Mouse (Mus musculus): ENCODE data around the gene Fbxl17. TPM values are rescaled to one million over a fixed set of nuclear protein-coding genes. Genes with fewer than 3 reads are reported as not detected.

The Fbxl17 gene
- total and polyA plus RNA-seq, 3 experiments = 5.0 to 9.7 TPM; not detected in 1

DNA sequence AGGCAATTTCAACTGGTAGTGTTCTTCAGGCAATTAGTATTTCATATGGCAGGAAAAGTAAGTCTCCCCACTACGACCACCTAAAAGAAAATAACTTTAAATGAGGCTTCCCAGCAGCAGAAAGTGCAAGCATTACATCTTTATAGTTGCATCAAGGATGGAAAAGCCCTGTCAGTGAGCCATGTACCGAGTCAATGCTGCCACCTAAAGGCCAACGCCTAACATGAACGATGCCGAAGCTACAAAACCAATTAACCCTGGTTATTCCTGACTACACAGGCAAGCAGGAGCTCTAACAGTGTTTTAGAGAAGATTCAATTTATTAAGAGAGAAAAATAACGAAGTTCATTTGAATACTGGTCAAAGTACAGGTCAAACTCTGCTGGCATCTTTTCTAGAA lies 32.0 kb downstream of the Fbxl17 start:
- Histone ChIP-seq H3K9ac (ENCODE audit: control insufficient read depth, low read depth, low read length, poor library complexity, severe bottlenecking) (no peak overlapping the region), H3K27ac (ENCODE audit: control insufficient read depth, low read depth, low read length) (no peak overlapping the region), H3K9me3 (replicated peaks; ENCODE audit: insufficient read depth, low read length) (no peaks in the 10 kb centered on the region), H3K27me3 (ENCODE audit: control insufficient read depth in 1 of 2, insufficient read depth in 2 of 2, low read length in 2 of 2) (no peaks in the 10 kb centered on the region), H3K4me3 (ENCODE audit: control insufficient read depth in 1 of 2, insufficient read depth in 1 of 2, low read depth in 2 of 2, low read length in 2 of 2) (no peak overlapping the region), H3K79me2 (ENCODE audit: control insufficient read depth, insufficient read depth, low read length, poor library complexity) (no peaks in the 10 kb centered on the region), H3K36me3 (ENCODE audit: control insufficient read depth in 1 of 2, insufficient read depth in 2 of 2, low read length in 2 of 2) (peaks cover 0 to 5% of the 10 kb centered on the region in 2 experiments; a peak in 2 of 4 replicates), H3K4me1 (ENCODE audit: control insufficient read depth in 1 of 2, insufficient read depth in 2 of 2, low read length in 2 of 2) (no peaks in the 10 kb centered on the region)
- DNase-seq (ENCODE audit: low read depth, low spot score) = peak; percentile 77
- TF ChIP-seq CHD2 (IDR thresholded peaks at IDR 0.05; ENCODE audit: low read length) (no peak), USF1 (IDR thresholded peaks at IDR 0.05; ENCODE audit: low read depth, low read length) (no peak), ZNF384 (IDR thresholded peaks at IDR 0.05; ENCODE audit: low read depth, low read length) (no peak), MYC (IDR thresholded peaks at IDR 0.05; ENCODE audit: low read depth, low read length) (no peak), GATA1 (IDR thresholded peaks at IDR 0.05; ENCODE audit: low read depth, low read length) (0 out of 2 replicates have a peak, but pooled peaks have one; percentile 10), MAFK (IDR thresholded peaks at IDR 0.05; ENCODE audit: borderline replicate concordance, low read depth, low read length) (no peak), UBTF (IDR thresholded peaks at IDR 0.05; ENCODE audit: borderline replicate concordance, insufficient read depth, low read depth, low read length) (no peak), ZC3H11A (IDR thresholded peaks at IDR 0.05; ENCODE audit: low read depth, low read length) (peak; percentile 84), POLR2AphosphoS2 (IDR thresholded peaks at IDR 0.05; ENCODE audit: low read length) (no peak), CTCF (IDR thresholded peaks at IDR 0.05 in 2 of 3, conservative IDR thresholded peaks at IDR 0.05 in 1 of 3; ENCODE audit: control insufficient read depth in 1 of 3, insufficient read depth in 1 of 3, low read depth in 2 of 3, low read length in 3 of 3, poor library complexity in 1 of 3, severe bottlenecking in 1 of 3) (peak; percentile 79 to 91 (median 79)), ZMIZ1 (IDR thresholded peaks at IDR 0.05; ENCODE audit: low read depth, low read length) (no peak), SIN3A (IDR thresholded peaks at IDR 0.05; ENCODE audit: low read length) (no peak), MXI1 (IDR thresholded peaks at IDR 0.05; ENCODE audit: low read depth, low read length) (no peak), ZKSCAN1 (IDR thresholded peaks at IDR 0.05; ENCODE audit: low read depth, low read length) (no peak), SMC3 (IDR thresholded peaks at IDR 0.05; ENCODE audit: low read depth, low read length) (peak; percentile 84), RAD21 (IDR thresholded peaks at IDR 0.05; ENCODE audit: low read depth, low read length) (peak; percentile 96), MEF2A (IDR thresholded peaks at IDR 0.05; ENCODE audit: extremely low read depth, insufficient replicate concordance, low read depth, low read length, poor library complexity, severe bottlenecking) (no peak)

DNA sequence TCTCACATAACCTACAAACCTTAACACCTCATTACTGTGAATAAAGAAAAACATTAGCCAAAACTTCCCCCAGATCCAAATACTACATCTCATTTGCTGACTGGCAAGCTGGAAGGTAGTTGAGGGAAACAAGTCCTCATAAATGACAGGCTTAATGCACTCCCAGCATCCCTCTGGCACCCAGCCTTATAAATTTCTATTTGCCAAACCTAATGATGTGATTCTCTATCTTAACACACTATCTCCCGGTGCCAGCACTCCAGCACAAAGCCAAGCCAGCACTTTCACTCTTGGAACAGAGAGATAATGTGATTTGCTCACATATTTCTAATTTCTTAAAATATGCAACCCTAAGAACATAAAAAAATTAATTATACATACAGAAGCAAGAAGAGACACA lies 34.6 kb downstream of the Fbxl17 start:
- H3K9me3 ChIP-seq (replicated peaks; ENCODE audit: insufficient read depth, low read length) = no peaks in the 10 kb centered on the region

More for the DNA sequence above, 34.6 kb downstream of the Fbxl17 start:
- TF ChIP-seq RCOR1 (IDR thresholded peaks at IDR 0.05; ENCODE audit: low read depth, low read length) (no peak), GATA1 (IDR thresholded peaks at IDR 0.05; ENCODE audit: low read depth, low read length) (0 out of 2 replicates have a peak, but pooled peaks have one; percentile 19)
- DNase-seq (ENCODE audit: low read depth, low spot score) = no peak
- H3K27ac ChIP-seq (ENCODE audit: control insufficient read depth, low read depth, low read length) = no peak overlapping the region
- H3K79me2 ChIP-seq (ENCODE audit: control insufficient read depth, insufficient read depth, low read length, poor library complexity) = no peaks in the 10 kb centered on the region
- H3K4me3 ChIP-seq (ENCODE audit: control insufficient read depth in 1 of 2, insufficient read depth in 1 of 2, low read depth in 2 of 2, low read length in 2 of 2) = no peak overlapping the region
- H3K9ac ChIP-seq (ENCODE audit: control insufficient read depth, low read depth, low read length, poor library complexity, severe bottlenecking) = no peak overlapping the region
- no peaks in the 10 kb centered on the region for H3K4me1 ChIP-seq (ENCODE audit: control insufficient read depth in 1 of 2, insufficient read depth in 2 of 2, low read length in 2 of 2)
- no peaks in the 10 kb centered on the region for H3K36me3 ChIP-seq (ENCODE audit: control insufficient read depth in 1 of 2, insufficient read depth in 2 of 2, low read length in 2 of 2)
- H3K27me3 ChIP-seq (ENCODE audit: control insufficient read depth in 1 of 2, insufficient read depth in 2 of 2, low read length in 2 of 2) = no peaks in the 10 kb centered on the region

Measured in MEL (cell line).